Mouse (Mus musculus) thymus, postnatal 4 days (tissue): ENCODE measurements around the gene Uvrag.

Experiments used
- DNase-seq: peaks from one replicate; pipeline ENCODE4 v3.0.0; 2021

The Uvrag gene

DNA sequence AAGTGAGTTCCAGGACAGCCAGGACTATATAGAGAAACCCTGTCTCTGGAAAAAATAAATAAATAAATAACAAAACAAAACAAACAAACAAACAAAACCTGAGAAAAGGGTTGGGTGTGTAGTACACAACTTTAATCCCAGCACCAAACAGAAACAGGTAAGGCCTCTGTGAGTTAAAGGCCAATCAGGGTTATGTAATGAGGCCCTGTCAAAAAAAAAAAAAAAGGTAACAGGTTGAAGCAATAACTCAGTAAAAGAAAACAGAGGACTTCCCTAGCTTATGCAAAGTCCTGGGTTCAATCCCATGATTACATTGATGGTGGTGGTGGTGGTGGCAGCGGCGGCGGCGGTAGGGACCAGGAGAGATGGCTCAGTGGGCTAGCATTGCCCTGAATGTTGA is 3.4 kb downstream of the Uvrag start:
- DNase-seq, result no peak

- no peak for DNase-seq
Measured at GRCm38 (mm10) chr7:99136789-99137188, 4.2 kb downstream of the Uvrag start.

GRCm38 (mm10) chr7:99133811-99134402 is 7.0 kb downstream of the Uvrag start:
- no peak for DNase-seq

GRCm38 (mm10) chr7:99132597-99132996 is 8.3 kb downstream of the Uvrag start:
- DNase-seq, result no peak

GRCm38 (mm10) chr7:99131819-99132353 is 9.1 kb downstream of the Uvrag start:
- DNase-seq, result no peak

DNA sequence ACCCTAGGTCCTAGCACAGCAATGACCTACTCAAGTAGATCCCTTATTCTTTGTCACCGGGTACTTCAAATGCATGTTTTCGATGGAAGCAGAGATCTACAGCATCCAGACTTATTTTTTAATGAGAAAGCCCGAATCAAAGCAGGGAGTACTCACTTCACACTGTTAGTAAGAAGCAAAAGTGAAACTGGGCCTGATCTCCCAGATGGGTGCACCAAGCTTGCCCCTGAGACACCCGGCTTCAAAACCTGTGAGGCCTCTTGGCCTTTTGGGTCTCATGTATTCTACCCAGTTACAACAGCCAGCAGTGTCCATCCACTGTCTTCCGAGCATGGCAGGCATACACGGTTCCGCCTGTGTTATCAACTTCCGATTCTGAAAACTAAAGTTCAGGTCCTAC is 12.0 kb downstream of the Uvrag start:
- DNase-seq, result no peak

DNA sequence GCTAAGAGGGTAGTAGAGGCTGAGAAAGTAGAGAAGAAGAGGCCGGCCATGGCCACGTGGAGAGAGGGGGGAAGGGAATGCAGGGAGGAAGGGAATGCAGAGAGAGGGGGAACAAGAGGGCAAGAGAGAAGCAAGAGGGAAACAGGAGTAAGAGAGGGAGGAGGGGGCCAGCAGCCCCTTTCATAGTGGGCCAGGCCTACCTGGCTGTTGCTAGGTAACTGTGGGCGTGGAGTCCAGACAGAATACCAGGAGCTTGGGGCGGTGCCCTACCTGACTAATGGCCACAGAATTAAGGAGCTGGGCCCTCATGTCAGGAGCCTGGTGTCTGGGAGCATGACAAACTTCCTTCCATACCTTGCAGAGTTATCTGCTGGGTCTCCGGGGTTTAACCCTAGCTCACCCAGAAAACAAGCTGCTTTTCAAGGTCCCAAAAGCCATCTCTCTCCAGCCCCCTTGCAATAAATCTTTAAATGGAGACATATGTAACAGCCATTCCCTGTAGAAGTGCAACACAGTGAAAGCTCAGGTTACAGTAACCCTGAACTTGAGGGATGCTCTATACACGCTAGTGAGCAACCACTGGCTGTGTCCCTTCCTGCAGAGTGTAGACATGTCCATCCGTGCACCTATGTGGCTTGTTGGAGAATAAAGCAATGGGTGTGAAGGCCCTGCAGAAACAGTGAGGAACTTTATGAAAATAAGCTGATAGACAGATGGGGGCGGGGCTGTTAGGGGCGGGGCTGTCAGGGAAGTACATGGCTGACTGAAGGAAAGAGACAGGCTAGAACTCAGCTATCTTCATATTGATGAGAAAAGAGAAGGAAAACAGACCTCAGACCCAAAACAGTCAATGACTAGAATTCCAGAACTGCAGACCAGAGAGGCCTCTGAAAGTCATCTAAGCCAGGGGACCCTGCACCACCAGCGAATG is 12.7 kb downstream of the Uvrag start:
- no peak for DNase-seq

GRCm38 (mm10) chr7:99126057-99126456 is 14.9 kb downstream of the Uvrag start:
- DNase-seq, result no peak

GRCm38 (mm10) chr7:99122651-99123050 is 18.3 kb downstream of the Uvrag start:
- DNase-seq, result no peak

GRCm38 (mm10) chr7:99120865-99121521 is 19.9 kb downstream of the Uvrag start:
- DNase-seq, result peak; percentile 36

GRCm38 (mm10) chr7:99120082-99120481 is 20.9 kb downstream of the Uvrag start:
- DNase-seq, result no peak

- no peak for DNase-seq
Measured at GRCm38 (mm10) chr7:99116781-99117180, 24.2 kb downstream of the Uvrag start.

GRCm38 (mm10) chr7:99114006-99114726 is 26.8 kb downstream of the Uvrag start:
- DNase-seq, result no peak

GRCm38 (mm10) chr7:99107566-99107965 is 33.4 kb downstream of the Uvrag start:
- DNase-seq, result no peak

- no peak for DNase-seq
Measured at GRCm38 (mm10) chr7:99106714-99107270, 34.1 kb downstream of the Uvrag start.

DNA sequence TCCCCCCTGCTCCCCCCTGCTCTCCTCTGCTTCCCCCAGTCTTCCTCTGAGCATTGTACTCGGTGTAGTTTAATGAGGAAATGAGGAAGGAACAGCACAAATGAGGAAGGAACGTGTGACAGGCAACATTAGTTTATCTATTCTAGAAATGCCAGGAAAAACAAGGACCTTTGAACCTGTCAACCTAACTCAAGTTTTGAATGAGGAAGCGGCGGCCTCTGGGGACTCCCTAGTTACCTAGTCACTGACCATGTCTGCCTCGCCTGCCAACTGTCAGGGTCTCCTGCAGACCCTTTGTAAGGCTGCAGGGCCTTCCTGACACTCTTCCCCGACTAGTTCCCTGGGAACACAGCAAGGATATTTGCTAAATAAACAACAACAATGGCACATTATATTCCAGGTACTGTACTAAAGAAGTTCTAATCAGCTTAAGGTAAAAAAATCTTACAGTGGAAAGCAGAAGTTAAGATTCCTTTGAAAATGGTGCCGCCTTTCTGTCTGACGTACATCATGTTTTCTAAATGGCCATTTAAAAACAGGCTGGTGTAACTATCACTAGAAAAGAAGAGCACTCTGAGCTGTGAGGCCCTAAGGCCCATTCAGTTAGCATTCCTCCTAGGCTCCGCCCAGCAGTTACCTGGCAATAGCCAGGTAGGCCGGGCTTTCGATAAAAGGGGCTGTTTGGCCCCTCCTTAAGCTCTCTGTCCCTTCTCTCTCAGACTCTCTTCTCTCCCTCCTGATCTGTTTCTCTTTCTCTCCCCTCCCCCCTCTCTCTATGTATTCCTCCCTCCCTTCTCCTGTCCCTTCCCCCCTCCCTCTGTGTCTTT is 39.0 kb downstream of the Uvrag start:
- no peak for DNase-seq

- DNase-seq, result no peak
Measured at GRCm38 (mm10) chr7:99101076-99101475, 39.9 kb downstream of the Uvrag start.

GRCm38 (mm10) chr7:99100573-99100972 is 40.4 kb downstream of the Uvrag start:
- no peak for DNase-seq

DNA sequence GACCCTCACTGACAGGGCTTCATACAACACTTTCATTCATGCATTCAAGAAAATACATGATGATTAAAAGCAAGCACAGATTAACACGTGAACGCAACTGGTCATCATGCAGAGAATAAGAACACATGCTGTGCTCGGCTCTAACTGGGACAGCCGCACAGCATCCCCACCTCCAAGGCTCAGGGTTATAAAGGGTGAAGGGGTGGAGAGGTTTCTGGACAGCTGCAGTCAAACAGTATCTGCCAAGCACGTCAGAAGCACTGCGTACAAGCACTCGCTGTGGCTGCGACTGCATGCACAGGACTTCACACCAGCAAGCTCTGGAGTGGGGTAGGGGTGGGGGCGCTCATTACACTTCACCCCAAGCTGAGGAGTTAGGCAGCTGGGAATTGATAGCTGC is 40.9 kb downstream of the Uvrag start:
- no peak for DNase-seq

DNA sequence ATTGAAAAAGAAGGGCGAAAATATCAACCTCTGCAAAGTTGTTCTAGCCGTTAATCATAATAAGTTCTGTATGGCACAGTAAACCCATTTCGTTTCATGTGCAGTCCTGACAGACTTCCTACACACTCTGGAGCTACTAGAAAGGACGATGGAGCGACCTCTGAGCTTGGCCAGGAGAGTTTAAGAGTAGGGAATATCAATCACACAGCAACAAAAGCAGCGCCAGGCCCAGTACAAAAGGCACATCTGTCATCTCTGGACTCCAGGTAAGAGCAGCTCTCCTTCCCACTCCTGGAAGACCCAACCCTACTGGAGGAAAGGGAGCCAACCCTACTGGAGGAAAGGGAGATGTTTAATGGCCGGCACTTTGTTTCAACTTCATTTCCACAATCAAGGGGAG is 43.2 kb downstream of the Uvrag start:
- no peak for DNase-seq

GRCm38 (mm10) chr7:99097128-99097527 is 43.8 kb downstream of the Uvrag start:
- no peak for DNase-seq

- peak; percentile 79 for DNase-seq
Measured at GRCm38 (mm10) chr7:99095191-99095590, 45.8 kb downstream of the Uvrag start.
